Mouse (Mus musculus) myocyte (in vitro differentiated cells): ENCODE measurements around the gene Bahd1.

Experiments used
- CEBPB ChIP-seq: IDR thresholded peaks from 2 replicates; pipeline ENCODE4 v1.6.1; 2011; ENCODE audit warnings: mild to moderate bottlenecking, moderate library complexity; ENCODE audit not compliant: poor library complexity, insufficient read depth, severe bottlenecking
- E2F4 ChIP-seq: IDR thresholded peaks from one replicate; pipeline ENCODE4 v1.6.1; 2011; ENCODE audit warnings: mild to moderate bottlenecking, control low read depth, moderate library complexity; ENCODE audit not compliant: insufficient read depth
- MAX ChIP-seq: IDR thresholded peaks from one replicate; pipeline ENCODE4 v1.6.1; 2011; ENCODE audit warnings: low read depth, mild to moderate bottlenecking, control low read depth
- MYOD1 ChIP-seq, 3 experiments: IDR thresholded peaks; one replicate each; pipeline ENCODE4 v1.6.1; 2011; ENCODE audit warnings: control low read depth in 2 of 3, low read depth in 2 of 3, mild to moderate bottlenecking in 2 of 3, moderate library complexity in 1 of 3; ENCODE audit not compliant: insufficient read length in 2 of 3, control insufficient read depth in 1 of 3
- POLR2A ChIP-seq: IDR thresholded peaks from one replicate; pipeline ENCODE4 v1.6.1; 2011; ENCODE audit warnings: low read depth, mild to moderate bottlenecking, control low read depth, moderate library complexity; ENCODE audit not compliant: insufficient read length
- POLR2AphosphoS2 ChIP-seq: IDR thresholded peaks from one replicate; pipeline ENCODE4 v1.6.1; 2011; ENCODE audit warnings: low read depth, control low read depth; ENCODE audit not compliant: insufficient read length
- SRF ChIP-seq: IDR thresholded peaks from one replicate; pipeline ENCODE4 v1.6.1; 2011; ENCODE audit warnings: low read depth; ENCODE audit not compliant: control insufficient read depth, insufficient read length
- USF1 ChIP-seq: IDR thresholded peaks from one replicate; pipeline ENCODE4 v1.6.1; 2011; ENCODE audit warnings: low read depth, mild to moderate bottlenecking, control low read depth, moderate library complexity

DNA sequence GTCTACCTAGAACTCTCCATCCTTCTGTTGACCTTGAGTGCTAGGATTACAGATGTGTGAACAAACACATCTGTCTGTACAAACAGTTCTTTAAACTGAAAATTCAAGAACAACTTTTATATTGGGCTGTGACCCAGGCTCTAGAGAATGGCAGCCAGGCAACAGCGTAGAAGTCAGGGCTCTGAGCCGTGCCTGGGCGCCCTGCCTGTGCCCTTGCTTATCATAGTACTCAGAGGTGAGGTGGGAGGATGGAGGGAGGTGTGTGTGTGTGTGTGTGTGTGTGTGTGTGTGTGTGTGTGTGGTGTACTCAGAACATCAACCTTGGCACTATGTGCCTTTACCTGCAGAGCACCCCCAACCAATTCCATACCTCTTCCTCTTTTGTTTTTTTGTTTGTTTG lies 7.6 kb downstream of the Bahd1 start:
- no peak for TF ChIP-seq POLR2A
- TF ChIP-seq SRF = no peak
- TF ChIP-seq POLR2AphosphoS2 = no peak
- no peak for TF ChIP-seq MYOD1 (IDR thresholded peaks at IDR 0.05; ENCODE audit: control insufficient read depth in 1 of 3, insufficient read length in 2 of 3, low read depth in 2 of 3)
- TF ChIP-seq E2F4 = no peak
- no peak for TF ChIP-seq USF1
- TF ChIP-seq CEBPB = no peak
- no peak for TF ChIP-seq MAX
